Mouse (Mus musculus): ENCODE measurements at regions not wholly inside any gene's neighbourhood (a gene's known extent, or its start where the extent isn't known, plus 50 kb on each side); places are given as distances from the start of the nearest gene placed in this dataset.

DNA sequence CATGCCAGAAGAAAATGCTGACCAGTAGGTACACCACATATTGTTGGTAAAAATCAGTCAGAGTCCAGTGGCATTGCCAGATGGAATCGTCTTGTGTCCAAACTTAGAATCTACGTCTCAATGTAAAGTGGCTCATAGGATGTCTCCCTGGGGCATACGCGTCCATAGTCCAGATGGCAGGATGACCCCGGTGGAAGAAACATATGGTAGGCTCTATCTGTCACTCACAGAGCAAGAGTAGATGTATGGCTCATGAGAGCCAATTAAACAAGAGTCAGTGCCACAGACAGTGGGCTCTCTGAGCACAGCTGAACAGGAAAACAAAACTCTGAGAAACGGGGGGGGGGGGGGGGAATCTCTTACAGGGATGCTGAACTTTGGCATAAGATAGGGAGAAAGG is 187.3 kb downstream of the Enc1 start:
- H3K9me3 ChIP-seq, result no peaks in the 10 kb centered on the region
- WGBS, result 53% methylated on average over 6 of the region's 6 CpGs
- no peak overlapping the region for H3K27ac ChIP-seq
- no peaks in the 10 kb centered on the region for H3K36me3 ChIP-seq
- H3K4me1 ChIP-seq, result peaks cover 8% of the 10 kb centered on the region
- 0 out of 2 replicates have a peak, but pooled peaks have one; percentile 41 for ATAC-seq (ENCODE audit: low FRiP score, low read depth)
- no peaks in the 10 kb centered on the region for H3K27me3 ChIP-seq (replicated peaks)
- no peak overlapping the region for H3K4me3 ChIP-seq
- H3K4me2 ChIP-seq (replicated peaks), result no peak overlapping the region
- H3K9ac ChIP-seq, result no peak overlapping the region

DNA sequence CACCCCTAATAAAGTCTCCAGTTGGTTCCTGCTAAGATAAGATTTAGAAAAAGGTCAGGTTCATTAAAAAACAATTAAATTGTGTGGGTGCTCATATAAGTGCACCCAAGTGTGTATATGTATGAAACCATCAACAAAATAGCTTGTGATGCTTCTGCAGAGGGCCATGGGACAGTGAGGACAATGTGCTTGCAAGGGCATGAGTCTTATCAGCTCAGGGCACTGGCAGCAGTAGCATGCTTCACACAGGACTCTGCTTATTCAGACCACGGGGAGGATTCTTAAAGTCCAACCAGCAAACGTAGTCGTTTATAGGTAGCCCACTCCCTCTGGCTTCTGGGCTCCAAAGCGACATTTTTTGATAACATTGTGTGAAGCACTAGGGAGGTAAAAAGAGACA is 186.6 kb downstream of the Enc1 start:
- no peak overlapping the region for H3K4me2 ChIP-seq (replicated peaks)
- no peak overlapping the region for H3K4me3 ChIP-seq
- H3K9ac ChIP-seq, result no peak overlapping the region
- no peaks in the 10 kb centered on the region for H3K36me3 ChIP-seq
- WGBS, result 81% methylated on average over 4 of the region's 4 CpGs
- H3K4me1 ChIP-seq, result peaks cover 8% of the 10 kb centered on the region
- no peak for ATAC-seq (ENCODE audit: low FRiP score, low read depth)
- H3K9me3 ChIP-seq, result no peaks in the 10 kb centered on the region
- H3K27ac ChIP-seq, result no peak overlapping the region
- no peaks in the 10 kb centered on the region for H3K27me3 ChIP-seq (replicated peaks)

DNA sequence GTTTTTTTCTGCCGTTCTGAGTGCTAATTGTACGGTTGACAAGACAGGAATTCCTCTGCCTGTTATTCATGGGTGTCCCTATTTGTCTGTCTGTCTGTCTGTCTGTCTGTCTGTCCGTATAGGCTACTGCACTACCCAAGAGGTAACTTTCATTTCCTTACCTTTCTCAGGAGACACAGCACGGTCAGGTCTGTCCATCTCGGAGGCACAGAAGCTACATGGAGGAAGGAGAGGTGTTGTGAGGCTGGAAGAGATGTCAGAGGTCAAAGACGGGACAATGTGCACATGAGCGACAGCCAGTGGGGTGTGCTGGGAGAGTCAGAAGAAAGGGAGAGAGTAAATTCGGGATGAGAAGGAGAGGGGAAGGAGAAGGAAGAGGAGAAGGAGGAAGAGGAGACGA is 184.8 kb downstream of the Enc1 start:
- Histone ChIP-seq H3K4me3 (no peak overlapping the region), H3K9me3 (no peaks in the 10 kb centered on the region), H3K4me2 (replicated peaks) (no peak overlapping the region), H3K9ac (no peak overlapping the region), H3K4me1 (peaks cover 8% of the 10 kb centered on the region), H3K27me3 (replicated peaks) (no peaks in the 10 kb centered on the region), H3K27ac (no peak overlapping the region), H3K36me3 (no peaks in the 10 kb centered on the region)
- no peak for ATAC-seq (ENCODE audit: low FRiP score, low read depth)
- WGBS, result 87% methylated on average over 9 of the region's 9 CpGs

DNA sequence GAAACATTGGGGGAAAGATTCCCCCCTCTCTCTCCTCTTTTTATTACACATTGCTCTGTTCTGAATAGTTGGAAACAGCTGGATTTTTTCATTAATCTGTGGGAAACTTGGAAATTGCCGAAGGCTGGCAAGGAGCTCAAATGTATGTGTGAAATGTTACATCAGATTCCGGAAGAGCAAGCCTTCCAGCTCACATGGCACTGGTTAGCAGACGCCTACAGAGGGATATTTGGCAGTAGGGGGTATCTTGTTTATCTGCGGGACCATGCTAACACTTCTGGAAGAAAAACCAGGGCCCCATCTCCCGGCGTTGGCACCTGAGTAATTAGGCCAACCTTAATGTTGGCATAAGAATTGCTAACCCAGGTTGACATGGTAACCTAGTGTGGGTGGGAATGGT is 183.0 kb downstream of the Enc1 start:
- Histone ChIP-seq H3K27ac (no peak overlapping the region), H3K36me3 (no peaks in the 10 kb centered on the region), H3K4me2 (replicated peaks) (no peak overlapping the region), H3K27me3 (replicated peaks) (no peaks in the 10 kb centered on the region), H3K4me3 (no peak overlapping the region), H3K9me3 (no peaks in the 10 kb centered on the region), H3K4me1 (peaks cover 7% of the 10 kb centered on the region), H3K9ac (no peak overlapping the region)
- WGBS, result 65% methylated on average over 6 of the region's 6 CpGs
- no peak for ATAC-seq (ENCODE audit: low FRiP score, low read depth)

DNA sequence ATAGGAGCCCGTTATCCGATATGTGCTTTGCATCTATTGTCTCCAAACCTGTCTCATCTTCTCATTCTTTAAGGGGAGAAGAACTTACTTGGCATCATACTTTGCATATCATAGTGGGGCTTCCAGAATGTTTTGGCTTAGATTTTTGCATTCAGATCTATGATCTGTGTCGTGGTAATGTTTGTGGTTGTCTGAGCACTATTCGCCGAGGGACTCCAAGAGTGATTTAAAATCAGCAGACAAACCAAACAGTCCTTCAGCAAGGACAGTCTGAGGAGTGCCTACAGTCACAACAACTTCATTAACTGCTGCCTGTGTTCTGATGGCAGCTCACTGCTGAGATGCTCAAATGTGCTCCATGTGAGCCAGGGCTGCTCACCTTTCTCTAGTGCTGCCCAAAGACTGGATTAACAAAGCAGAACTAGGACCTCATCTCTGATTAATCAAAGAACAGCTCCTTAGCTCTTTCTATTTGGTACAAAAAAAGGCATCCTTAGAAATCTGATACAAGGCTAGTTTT is 182.5 kb downstream of the Enc1 start:
- H3K27me3 ChIP-seq (replicated peaks), result no peaks in the 10 kb centered on the region
- no peaks in the 10 kb centered on the region for H3K9me3 ChIP-seq
- H3K27ac ChIP-seq, result no peak overlapping the region
- ATAC-seq (ENCODE audit: low FRiP score, low read depth), result no peak
- H3K9ac ChIP-seq, result no peak overlapping the region
- no peak overlapping the region for H3K4me3 ChIP-seq
- H3K4me1 ChIP-seq, result peaks cover 2% of the 10 kb centered on the region
- no peaks in the 10 kb centered on the region for H3K36me3 ChIP-seq
- H3K4me2 ChIP-seq (replicated peaks), result no peak overlapping the region
- WGBS, result 78% methylated on average over 5 of the region's 5 CpGs

DNA sequence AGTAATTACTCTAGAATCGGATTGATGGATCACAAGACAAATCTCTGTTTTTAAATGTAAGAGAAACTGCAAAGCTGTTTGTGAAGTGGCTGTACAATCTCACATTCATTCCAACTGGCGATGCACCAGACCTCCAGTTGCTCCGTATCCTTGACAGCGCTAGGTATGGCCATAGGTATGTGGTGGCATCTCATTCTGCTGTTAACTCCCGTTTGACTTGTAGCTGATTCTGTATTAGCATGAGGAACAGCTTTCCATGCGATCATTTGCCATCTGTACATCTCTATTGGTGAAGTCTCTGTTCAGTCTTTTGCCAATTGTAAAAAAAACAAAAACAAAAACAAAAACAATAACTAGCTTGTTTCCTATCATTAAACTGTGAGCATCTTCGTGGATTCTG is 182.0 kb downstream of the Enc1 start:
- no peak for ATAC-seq (ENCODE audit: low FRiP score, low read depth)
- Histone ChIP-seq H3K27me3 (replicated peaks) (no peaks in the 10 kb centered on the region), H3K4me3 (no peak overlapping the region), H3K4me2 (replicated peaks) (no peak overlapping the region), H3K4me1 (peaks cover 2% of the 10 kb centered on the region), H3K27ac (no peak overlapping the region), H3K36me3 (no peaks in the 10 kb centered on the region), H3K9me3 (no peaks in the 10 kb centered on the region), H3K9ac (no peak overlapping the region)
- WGBS, result 74% methylated on average over 7 of the region's 7 CpGs

DNA sequence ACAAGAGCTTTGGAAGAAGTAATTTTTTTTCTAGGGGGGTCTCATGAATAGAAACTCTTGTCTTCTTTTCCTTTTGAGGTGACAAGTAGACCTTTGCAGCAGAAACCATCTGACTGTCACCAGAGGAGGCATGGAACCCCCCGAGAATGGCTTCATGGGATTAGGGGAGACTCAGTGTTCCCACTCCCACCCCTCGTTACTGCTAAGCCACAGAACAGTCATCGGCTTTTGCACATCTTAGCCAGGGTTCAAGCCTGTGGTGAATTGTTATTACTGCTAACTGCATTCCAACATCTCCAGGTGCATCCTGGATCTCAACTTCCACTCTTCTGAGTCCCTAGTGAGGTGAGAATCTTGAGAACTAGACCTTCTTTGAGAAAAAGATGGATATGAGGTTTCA is 180.9 kb downstream of the Enc1 start:
- Histone ChIP-seq H3K27ac (no peak overlapping the region), H3K4me1 (peaks cover 2% of the 10 kb centered on the region), H3K27me3 (replicated peaks) (no peaks in the 10 kb centered on the region), H3K9ac (no peak overlapping the region), H3K4me3 (no peak overlapping the region), H3K9me3 (no peaks in the 10 kb centered on the region), H3K4me2 (replicated peaks) (no peak overlapping the region), H3K36me3 (no peaks in the 10 kb centered on the region)
- 95% methylated on average over 3 of the region's 3 CpGs for WGBS
- no peak for ATAC-seq (ENCODE audit: low FRiP score, low read depth)

DNA sequence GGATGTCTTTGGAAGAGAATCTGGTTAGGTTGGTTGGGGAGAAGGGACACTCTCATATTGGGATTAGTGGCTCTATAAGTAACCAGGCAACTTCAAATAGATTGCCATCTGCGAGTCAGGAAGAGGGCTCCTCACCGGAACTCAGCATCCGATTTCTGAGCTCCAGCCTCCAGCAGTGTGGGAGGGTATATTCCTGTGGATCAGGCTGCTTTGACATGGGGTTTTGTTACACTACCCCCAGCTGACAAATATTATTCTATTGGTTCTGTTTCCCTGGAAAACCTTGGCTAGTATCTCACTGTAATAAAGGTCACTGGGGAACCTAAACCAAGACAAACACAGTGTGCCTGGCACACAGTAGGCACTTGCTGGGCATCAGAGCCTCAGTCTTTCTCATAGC is 179.9 kb downstream of the Enc1 start:
- 76% methylated on average over 3 of the region's 3 CpGs for WGBS
- peaks cover 6% of the 10 kb centered on the region for H3K4me1 ChIP-seq
- no peak overlapping the region for H3K27ac ChIP-seq
- no peak overlapping the region for H3K4me3 ChIP-seq
- no peaks in the 10 kb centered on the region for H3K27me3 ChIP-seq (replicated peaks)
- no peaks in the 10 kb centered on the region for H3K9me3 ChIP-seq
- H3K4me2 ChIP-seq (replicated peaks), result no peak overlapping the region
- H3K36me3 ChIP-seq, result no peaks in the 10 kb centered on the region
- no peak overlapping the region for H3K9ac ChIP-seq
- ATAC-seq (ENCODE audit: low FRiP score, low read depth), result no peak

DNA sequence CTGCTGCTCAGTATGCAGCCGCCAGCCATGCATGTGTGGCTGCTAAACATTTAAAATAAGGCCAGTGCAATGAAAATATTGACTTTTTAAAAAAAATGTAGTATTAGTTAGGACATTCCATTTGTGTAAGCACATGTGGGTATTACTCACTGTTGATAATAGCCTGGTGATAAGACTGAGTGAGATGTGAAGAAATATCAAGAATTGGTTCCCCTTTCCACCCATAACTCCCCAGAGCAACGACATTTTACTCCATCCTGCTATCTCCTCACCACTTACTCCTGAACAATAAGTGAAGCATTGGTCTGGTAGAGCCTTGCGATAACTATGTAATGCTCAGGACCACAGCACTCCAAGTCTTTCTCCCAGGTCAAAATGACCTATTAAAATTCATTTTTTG is 178.2 kb downstream of the Enc1 start:
- no peaks in the 10 kb centered on the region for H3K9me3 ChIP-seq
- H3K36me3 ChIP-seq, result no peaks in the 10 kb centered on the region
- H3K4me1 ChIP-seq, result peaks cover 7% of the 10 kb centered on the region; the same call in 1 of the 2 replicates
- no peak overlapping the region for H3K9ac ChIP-seq
- no peak overlapping the region for H3K4me2 ChIP-seq (replicated peaks)
- no peak for ATAC-seq (ENCODE audit: low FRiP score, low read depth)
- WGBS, result 83% methylated on average over 3 of the region's 3 CpGs
- no peak overlapping the region for H3K27ac ChIP-seq
- H3K4me3 ChIP-seq, result no peak overlapping the region
- no peaks in the 10 kb centered on the region for H3K27me3 ChIP-seq (replicated peaks)

DNA sequence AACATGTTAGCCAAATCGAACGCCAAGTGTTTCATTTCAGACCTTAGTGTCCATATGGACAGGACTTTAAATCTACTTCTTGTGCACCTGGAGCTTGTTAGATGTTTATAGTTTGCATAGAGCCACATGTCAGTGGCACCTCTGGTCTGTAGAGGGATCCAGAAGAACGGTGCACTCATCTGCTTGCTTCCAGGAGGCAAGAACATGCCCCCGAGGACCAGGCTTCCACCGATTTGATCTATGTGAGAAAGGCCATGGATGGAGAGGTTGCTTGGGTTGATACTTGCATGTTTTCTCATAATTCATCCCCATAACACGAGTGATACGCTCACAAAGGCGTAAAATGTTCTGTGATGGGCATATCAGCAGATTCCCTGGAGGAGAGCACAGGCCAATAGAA is 177.8 kb downstream of the Enc1 start:
- Histone ChIP-seq H3K36me3 (no peaks in the 10 kb centered on the region), H3K9ac (no peak overlapping the region), H3K27me3 (replicated peaks) (no peaks in the 10 kb centered on the region), H3K27ac (no peak overlapping the region), H3K4me3 (no peak overlapping the region), H3K9me3 (no peaks in the 10 kb centered on the region), H3K4me1 (peaks cover 7% of the 10 kb centered on the region; the same call in 1 of the 2 replicates), H3K4me2 (replicated peaks) (no peak overlapping the region)
- ATAC-seq (ENCODE audit: low FRiP score, low read depth), result no peak
- 80% methylated on average over 8 of the region's 8 CpGs for WGBS

DNA sequence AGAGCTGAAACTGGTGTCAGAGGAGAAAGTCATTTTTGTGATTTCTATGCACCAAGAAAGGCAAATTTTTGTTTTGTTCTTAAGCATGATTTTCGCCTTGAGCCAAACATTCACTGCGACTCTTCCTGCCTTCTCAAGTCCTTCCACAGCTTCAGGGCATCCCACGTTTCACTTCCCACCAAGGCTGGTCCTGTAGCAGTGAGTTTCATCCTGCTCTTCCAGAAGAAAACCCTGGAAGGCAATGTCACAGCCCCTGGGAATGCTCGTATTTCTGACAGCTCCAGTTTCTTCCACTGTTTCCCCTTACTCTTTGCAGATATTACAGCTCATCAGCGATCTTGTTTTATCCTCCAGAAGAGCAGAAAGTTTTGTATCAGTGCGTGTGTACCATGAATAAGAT is 177.2 kb downstream of the Enc1 start:
- Histone ChIP-seq H3K9ac (no peak overlapping the region), H3K4me1 (peaks cover 4% of the 10 kb centered on the region; the same call in 1 of the 2 replicates), H3K9me3 (no peaks in the 10 kb centered on the region), H3K36me3 (no peaks in the 10 kb centered on the region), H3K27me3 (replicated peaks) (no peaks in the 10 kb centered on the region), H3K4me2 (replicated peaks) (no peak overlapping the region), H3K4me3 (no peak overlapping the region), H3K27ac (no peak overlapping the region)
- ATAC-seq (ENCODE audit: low FRiP score, low read depth), result no peak
- WGBS, result 82% methylated on average over 6 of the region's 6 CpGs

DNA sequence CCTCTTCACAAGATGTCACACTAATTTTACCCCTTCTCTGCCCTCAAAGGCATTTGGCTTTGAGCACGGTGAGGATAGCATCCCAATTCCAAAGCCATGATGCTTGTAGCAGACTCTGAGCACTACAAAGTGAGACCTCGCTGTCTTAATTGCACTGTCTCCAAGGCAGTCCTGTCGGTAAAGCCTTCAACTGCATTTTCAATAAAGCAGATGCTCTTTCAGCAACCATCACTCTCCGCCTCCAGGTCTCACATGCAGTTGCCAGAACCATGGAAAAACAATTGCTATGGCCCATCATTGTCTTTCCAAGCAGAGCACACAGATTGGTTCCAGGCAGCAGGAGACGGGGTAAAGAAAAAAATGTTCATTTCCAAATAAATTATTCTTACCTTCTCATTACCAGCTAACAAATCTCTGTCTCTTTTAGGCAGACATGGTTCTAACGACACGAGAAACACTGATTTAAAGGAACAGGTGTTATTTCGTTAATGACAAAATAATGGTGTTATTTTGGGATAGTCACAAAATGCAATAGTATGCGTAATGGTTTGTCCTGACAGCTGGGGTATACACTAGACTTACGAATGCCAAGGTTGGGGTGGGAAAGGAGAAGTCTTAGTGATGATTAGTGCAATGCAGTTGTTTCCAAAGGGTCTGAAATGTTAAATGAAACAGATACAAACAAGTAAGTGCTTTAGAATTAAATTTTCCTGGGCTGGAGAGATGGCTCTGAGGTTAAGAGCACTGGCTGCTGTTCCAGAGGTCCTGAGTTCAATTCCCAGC is 175.2 kb downstream of the Enc1 start:
- Histone ChIP-seq H3K27me3 (replicated peaks) (no peaks in the 10 kb centered on the region), H3K4me3 (no peak overlapping the region), H3K27ac (no peak overlapping the region), H3K36me3 (no peaks in the 10 kb centered on the region), H3K4me2 (replicated peaks) (no peak overlapping the region), H3K4me1 (peaks cover 4% of the 10 kb centered on the region; the same call in 1 of the 2 replicates), H3K9me3 (no peaks in the 10 kb centered on the region), H3K9ac (no peak overlapping the region)
- 51% methylated on average over 10 of the region's 10 CpGs for WGBS
- no peak for ATAC-seq (ENCODE audit: low FRiP score, low read depth)

DNA sequence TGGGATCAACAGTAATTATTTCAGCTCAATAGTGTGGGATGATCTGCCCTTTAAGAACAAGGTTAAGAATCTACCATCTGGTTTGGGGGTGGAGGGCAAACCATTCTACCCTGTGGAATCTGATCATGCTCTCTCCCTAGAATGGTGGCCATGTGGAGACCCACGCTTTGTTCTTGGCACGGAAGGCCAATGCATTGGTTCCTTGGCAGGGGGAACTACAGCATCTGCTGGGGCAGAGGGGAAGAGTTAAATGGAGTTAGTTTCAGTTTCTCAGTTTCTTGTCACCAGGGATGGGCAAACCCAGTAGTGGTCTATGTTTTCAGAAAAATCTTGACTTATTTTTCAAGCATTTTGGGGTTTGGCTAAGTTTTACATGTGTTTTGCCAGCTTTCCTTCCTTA is 174.5 kb downstream of the Enc1 start:
- Histone ChIP-seq H3K4me2 (replicated peaks) (no peak overlapping the region), H3K36me3 (no peaks in the 10 kb centered on the region), H3K9ac (no peak overlapping the region), H3K27me3 (replicated peaks) (no peaks in the 10 kb centered on the region), H3K27ac (no peak overlapping the region), H3K4me1 (peaks cover 7% of the 10 kb centered on the region; the same call in 1 of the 2 replicates), H3K9me3 (no peaks in the 10 kb centered on the region), H3K4me3 (no peak overlapping the region)
- 87% methylated on average over 2 of the region's 2 CpGs for WGBS
- ATAC-seq (ENCODE audit: low FRiP score, low read depth), result no peak
